Mouse (Mus musculus) G1E (cell line): ENCODE measurements around the gene Trmo.

ENCODE experiments used
- CTCF ChIP-seq: IDR thresholded peaks from 2 replicates; pipeline ENCODE4 v1.5.1; 2012; ENCODE audit warnings: low read depth, low read length, inconsistent platforms, mixed read lengths
- GATA1 ChIP-seq: IDR thresholded peaks from 2 replicates; pipeline ENCODE4 v1.6.1; 2012; ENCODE audit warnings: borderline replicate concordance, low read length, inconsistent platforms, mixed read lengths
- GATA2 ChIP-seq: IDR thresholded peaks from 2 replicates; pipeline ENCODE4 v1.6.1; 2012; ENCODE audit warnings: low read depth, low read length, inconsistent platforms, borderline replicate concordance
- POLR2AphosphoS5 ChIP-seq: IDR thresholded peaks from 2 replicates; pipeline ENCODE4 v1.6.1; 2012; ENCODE audit warnings: low read depth, low read length, inconsistent platforms; ENCODE audit not compliant: insufficient replicate concordance
- TAL1 ChIP-seq: conservative IDR thresholded peaks from 2 replicates; pipeline ENCODE4 v1.6.1; 2012; ENCODE audit warnings: low read depth, low read length, inconsistent platforms, mixed read lengths

DNA sequence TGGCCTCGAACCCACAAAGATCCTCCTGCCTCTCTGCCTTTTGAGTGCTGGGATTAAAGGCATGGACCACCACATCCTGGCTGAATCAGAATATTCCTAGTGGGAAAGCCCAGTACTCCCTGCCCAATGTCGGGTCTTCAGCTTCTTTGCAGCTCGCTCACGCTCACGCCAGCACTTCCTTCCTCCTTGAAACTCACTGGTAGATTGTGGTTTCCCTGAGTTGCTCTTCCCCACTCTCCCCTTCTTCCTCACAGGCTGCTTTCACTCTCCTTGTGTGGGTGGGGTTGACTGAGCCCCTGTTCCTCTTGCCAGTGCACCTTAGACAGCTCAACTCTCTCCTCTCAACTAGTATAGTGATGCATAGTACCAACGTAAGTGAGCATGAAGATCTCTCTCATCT lies 22.3 kb upstream of the Trmo start:
- no peak for TF ChIP-seq CTCF
- TF ChIP-seq GATA1 = no peak
- no peak for TF ChIP-seq POLR2AphosphoS5
- no peak for TF ChIP-seq TAL1
- TF ChIP-seq GATA2 = no peak
